Mouse (Mus musculus): ENCODE data around the gene Cdh3. TPM values are rescaled to one million over a fixed set of nuclear protein-coding genes. Genes with fewer than 3 reads are reported as not detected.

The Cdh3 gene
- total and polyA plus RNA-seq, 3 experiments, result not detected

DNA sequence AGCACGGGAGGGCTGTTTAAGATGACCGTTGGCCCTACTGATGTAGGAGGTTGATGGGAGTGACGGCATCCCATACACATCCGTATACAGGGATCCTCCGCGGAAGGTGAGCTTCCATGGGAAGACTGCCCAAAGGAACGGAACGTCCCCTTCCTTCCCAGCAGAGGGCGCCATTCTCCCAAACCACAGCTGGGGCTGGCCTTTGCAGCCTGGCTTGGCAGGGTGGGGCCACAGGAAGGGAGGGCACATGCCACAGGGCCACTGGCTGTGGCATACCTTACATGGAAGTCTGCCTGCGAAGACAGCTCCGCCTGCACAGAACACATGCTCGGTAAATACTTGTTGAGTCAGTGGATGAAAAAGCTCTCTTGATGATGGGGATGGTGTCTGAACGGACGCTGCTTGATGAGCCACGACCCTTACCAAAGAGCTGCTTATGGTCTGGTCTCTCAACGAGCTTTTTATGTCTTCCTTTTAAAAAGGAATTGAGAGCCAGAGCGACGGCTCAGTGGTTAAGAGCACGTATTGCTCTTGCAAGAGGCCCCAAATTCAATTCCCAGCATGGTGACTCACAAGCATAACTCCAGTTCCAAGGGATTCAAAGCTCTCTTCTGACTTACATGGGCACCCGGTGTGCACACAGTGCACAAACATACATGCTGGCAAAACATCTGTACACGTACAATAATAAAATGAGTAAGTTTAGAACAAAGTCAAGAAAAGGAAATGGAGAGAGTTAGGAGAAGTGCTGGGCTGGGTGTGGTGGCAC lies 50.6 kb downstream of the Cdh3 start:
- no peak for TF ChIP-seq GABPA (IDR thresholded peaks at IDR 0.05; ENCODE audit: low read depth, low read length)
- no peak for TF ChIP-seq ETS1 (IDR thresholded peaks at IDR 0.05; ENCODE audit: low read depth, low read length)
- TF ChIP-seq USF1 (IDR thresholded peaks at IDR 0.05; ENCODE audit: low read depth, low read length), result no peak
- TF ChIP-seq CTCF (IDR thresholded peaks at IDR 0.05 in 2 of 3, conservative IDR thresholded peaks at IDR 0.05 in 1 of 3; ENCODE audit: control insufficient read depth in 1 of 3, insufficient read depth in 1 of 3, low read depth in 2 of 3, low read length in 3 of 3, poor library complexity in 1 of 3, severe bottlenecking in 1 of 3), result peak; percentile 71 to 87 (median 76)
- peak; percentile 78 for TF ChIP-seq SMC3 (IDR thresholded peaks at IDR 0.05; ENCODE audit: low read depth, low read length)
- peak; percentile 49 for TF ChIP-seq ZC3H11A (IDR thresholded peaks at IDR 0.05; ENCODE audit: low read depth, low read length)
- TF ChIP-seq MAZ (IDR thresholded peaks at IDR 0.05; ENCODE audit: low read depth, low read length), result peak; percentile 30; the same call in 1 of the 2 replicates
- no peak for TF ChIP-seq E2F4 (IDR thresholded peaks at IDR 0.05; ENCODE audit: borderline replicate concordance, low read depth, low read length)
- TF ChIP-seq POLR2AphosphoS2 (IDR thresholded peaks at IDR 0.05; ENCODE audit: low read length), result no peak
- no peak for TF ChIP-seq MAFK (IDR thresholded peaks at IDR 0.05; ENCODE audit: borderline replicate concordance, low read depth, low read length)
- TF ChIP-seq RAD21 (IDR thresholded peaks at IDR 0.05; ENCODE audit: low read depth, low read length), result peak; percentile 65
- TF ChIP-seq NELFE (IDR thresholded peaks at IDR 0.05; ENCODE audit: low read depth, low read length), result no peak
- H3K27ac ChIP-seq (ENCODE audit: control insufficient read depth, low read depth, low read length), result no peak overlapping the region
- no peak overlapping the region for H3K4me3 ChIP-seq (ENCODE audit: control insufficient read depth in 1 of 2, insufficient read depth in 1 of 2, low read depth in 2 of 2, low read length in 2 of 2)

DNA sequence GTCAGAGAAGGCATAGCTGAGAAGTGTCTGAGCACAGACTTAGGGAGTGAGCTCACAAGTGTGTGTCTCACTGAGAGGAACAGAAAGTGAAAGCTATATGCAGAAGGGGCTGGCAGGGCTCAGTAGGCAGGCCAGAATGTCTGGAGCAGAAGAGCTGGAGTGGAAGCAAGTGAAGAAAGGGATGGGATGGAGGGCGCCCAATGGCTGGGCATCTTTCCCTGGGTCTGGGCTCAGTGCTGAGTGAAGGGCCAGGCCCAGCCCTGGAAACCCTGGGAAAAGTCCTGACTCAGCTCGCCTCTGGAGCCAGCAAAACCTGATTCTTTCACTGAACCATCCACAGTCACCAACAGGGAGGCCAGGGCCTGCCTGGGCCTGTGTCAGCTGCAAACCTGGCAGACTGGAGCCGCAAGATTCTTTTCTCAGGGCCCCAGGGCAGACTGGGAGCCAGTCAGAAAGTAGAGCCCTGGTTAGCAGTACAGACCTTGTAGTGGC lies 53.0 kb downstream of the Cdh3 start:
- 0 out of 4 replicates have a peak, but pooled peaks cover 0 to 4% of the 10 kb centered on the region in 2 experiments for H3K4me1 ChIP-seq (ENCODE audit: control insufficient read depth in 1 of 2, insufficient read depth in 2 of 2, low read length in 2 of 2)
- H3K27ac ChIP-seq (ENCODE audit: control insufficient read depth, low read depth, low read length), result no peak overlapping the region
- H3K4me3 ChIP-seq (ENCODE audit: control insufficient read depth in 1 of 2, insufficient read depth in 1 of 2, low read depth in 2 of 2, low read length in 2 of 2), result no peak overlapping the region
- H3K9me3 ChIP-seq (replicated peaks; ENCODE audit: insufficient read depth, low read length), result no peaks in the 10 kb centered on the region
- TF ChIP-seq CHD2 (IDR thresholded peaks at IDR 0.05; ENCODE audit: low read length) (no peak), KAT2A (conservative IDR thresholded peaks at IDR 0.05; ENCODE audit: low read depth, low read length) (no peak)
- no peaks in the 10 kb centered on the region for H3K27me3 ChIP-seq (ENCODE audit: control insufficient read depth in 1 of 2, insufficient read depth in 2 of 2, low read length in 2 of 2)
- H3K79me2 ChIP-seq (ENCODE audit: control insufficient read depth, insufficient read depth, low read length, poor library complexity), result no peaks in the 10 kb centered on the region
- no peaks in the 10 kb centered on the region for H3K36me3 ChIP-seq (ENCODE audit: control insufficient read depth in 1 of 2, insufficient read depth in 2 of 2, low read length in 2 of 2)
- no peak for DNase-seq (ENCODE audit: low read depth, low spot score)
- no peak overlapping the region for H3K9ac ChIP-seq (ENCODE audit: control insufficient read depth, low read depth, low read length, poor library complexity, severe bottlenecking)

More for the DNA sequence above, 50.6 kb downstream of the Cdh3 start:
- H3K9me3 ChIP-seq (replicated peaks; ENCODE audit: insufficient read depth, low read length), result no peaks in the 10 kb centered on the region
- H3K9ac ChIP-seq (ENCODE audit: control insufficient read depth, low read depth, low read length, poor library complexity, severe bottlenecking), result no peak overlapping the region
- H3K27me3 ChIP-seq (ENCODE audit: control insufficient read depth in 1 of 2, insufficient read depth in 2 of 2, low read length in 2 of 2), result no peaks in the 10 kb centered on the region
- no peaks in the 10 kb centered on the region for H3K36me3 ChIP-seq (ENCODE audit: control insufficient read depth in 1 of 2, insufficient read depth in 2 of 2, low read length in 2 of 2)
- no peaks in the 10 kb centered on the region for H3K79me2 ChIP-seq (ENCODE audit: control insufficient read depth, insufficient read depth, low read length, poor library complexity)
- 0 out of 4 replicates have a peak, but pooled peaks cover 0 to under 1% of the 10 kb centered on the region in 2 experiments for H3K4me1 ChIP-seq (ENCODE audit: control insufficient read depth in 1 of 2, insufficient read depth in 2 of 2, low read length in 2 of 2)
- DNase-seq (ENCODE audit: low read depth, low spot score), result peak; percentile 33

Measured in MEL (cell line).